Mouse (Mus musculus) bone marrow, adult 2 months (tissue): ENCODE data around the gene Mosmo.

Experiments
- CTCF ChIP-seq: fragments of 200-500 bp; IDR thresholded peaks from 2 replicates; pipeline ENCODE4 v1.5.1; 2011; ENCODE audit warnings: low read length, control low read depth; ENCODE audit not compliant: control insufficient read depth, insufficient read depth
- POLR2A ChIP-seq: fragments of 200-500 bp; IDR thresholded peaks from 2 replicates; pipeline ENCODE4 v1.6.1; 2011; ENCODE audit warnings: low read depth, mild to moderate bottlenecking, control low read depth, low read length, borderline replicate concordance; ENCODE audit not compliant: control insufficient read depth

GRCm38 (mm10) chr7:120754671-120755070 is 77.3 kb downstream of the Mosmo start:
- peak; percentile 97 for TF ChIP-seq CTCF
- TF ChIP-seq POLR2A = no peak
